Mouse (Mus musculus): ENCODE data around the gene Apoa1.

Apoa1 gene

GRCm38 (mm10) chr9:46228491-46228890 is at the start of gene Apoa1:
Apoa1 (plus strand) TSS chr9:46228580.
- no peak for DNase-seq (ENCODE audit: low spot score in 2 of 2)

DNA sequence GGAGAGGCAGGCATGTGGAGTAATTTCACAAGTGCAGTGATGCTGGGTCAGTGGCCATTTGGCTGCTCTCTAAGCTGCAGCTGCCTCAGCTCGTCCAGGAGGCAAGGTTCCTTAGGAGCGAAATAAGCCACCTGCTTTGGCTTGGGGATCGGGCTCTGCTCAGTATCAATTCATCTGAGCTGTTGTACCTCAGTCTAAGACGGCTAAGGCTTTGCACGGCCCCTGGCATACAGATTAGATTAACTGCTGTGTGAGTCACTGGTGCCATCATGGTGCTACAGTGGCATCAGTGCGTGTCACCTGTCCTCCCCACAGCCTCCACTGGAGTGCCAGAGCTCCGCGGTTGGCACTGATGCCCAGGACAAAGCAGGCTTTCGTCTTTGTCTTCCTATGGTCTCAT is 49.8 kb upstream of the Apoa1 start:
- no peak for DNase-seq (ENCODE audit: low spot score in 2 of 2)

DNA sequence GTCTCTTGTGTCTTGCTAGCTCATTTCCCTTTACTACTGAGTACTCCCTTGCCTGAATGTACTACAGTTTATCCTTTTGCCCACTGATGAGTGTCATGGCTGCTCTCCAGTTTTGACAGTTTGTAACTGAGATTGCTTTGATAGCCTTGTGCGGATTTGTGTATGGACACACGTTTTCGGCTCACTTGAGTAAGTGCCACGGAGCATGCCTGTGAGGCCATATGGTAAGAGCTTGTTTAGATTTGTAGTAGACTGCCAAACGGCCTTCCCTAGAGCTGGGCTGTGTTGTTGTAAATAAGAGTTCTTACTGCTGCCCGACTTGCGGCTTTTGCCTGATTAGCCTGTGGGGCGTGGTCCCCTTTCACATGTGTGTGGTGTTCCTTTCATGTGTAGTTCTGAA is 47.1 kb upstream of the Apoa1 start:
- no peak for DNase-seq (ENCODE audit: low spot score in 2 of 2)

DNA sequence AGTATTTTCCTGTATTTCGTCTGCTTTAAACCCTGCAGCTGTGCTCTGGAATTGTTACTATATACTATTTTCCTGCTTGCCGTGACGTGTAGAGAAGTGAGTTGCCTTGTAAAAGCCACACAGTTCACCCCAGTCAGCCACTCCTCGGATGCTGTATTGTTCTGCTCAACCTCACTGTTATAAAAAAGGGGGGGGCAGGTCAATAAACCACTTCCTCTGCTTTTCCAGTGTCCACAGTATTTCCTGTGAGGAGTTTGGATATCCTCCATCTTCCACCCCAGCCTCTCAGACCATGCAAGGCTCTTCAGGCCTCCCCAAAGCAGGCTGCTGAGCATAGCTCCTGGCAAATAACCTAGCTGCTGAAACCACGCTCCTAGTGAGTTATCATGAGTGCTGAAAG is 43.8 kb upstream of the Apoa1 start:
- DNase-seq (ENCODE audit: low spot score in 2 of 2), result no peak

DNA sequence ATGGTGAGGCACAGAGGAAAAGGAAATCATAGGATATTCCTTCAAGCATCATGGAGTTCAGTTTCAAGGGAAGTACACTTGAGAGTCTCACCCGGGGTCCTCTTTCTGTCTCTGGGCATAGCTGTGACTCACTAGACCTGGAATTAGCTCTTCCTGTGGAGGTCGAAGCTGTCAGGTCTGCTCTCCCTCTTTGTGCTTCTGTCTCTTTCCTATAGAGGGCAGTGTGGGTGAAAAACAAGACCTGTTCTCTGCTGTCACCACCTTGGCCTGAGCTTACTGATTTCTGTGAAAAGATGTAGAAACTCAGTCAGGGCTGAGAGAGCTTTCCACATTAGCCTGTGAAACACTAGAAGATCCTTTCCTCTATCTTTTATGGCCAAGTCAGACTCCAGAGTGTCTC is 43.2 kb upstream of the Apoa1 start:
- DNase-seq (ENCODE audit: low spot score in 2 of 2), result no peak

DNA sequence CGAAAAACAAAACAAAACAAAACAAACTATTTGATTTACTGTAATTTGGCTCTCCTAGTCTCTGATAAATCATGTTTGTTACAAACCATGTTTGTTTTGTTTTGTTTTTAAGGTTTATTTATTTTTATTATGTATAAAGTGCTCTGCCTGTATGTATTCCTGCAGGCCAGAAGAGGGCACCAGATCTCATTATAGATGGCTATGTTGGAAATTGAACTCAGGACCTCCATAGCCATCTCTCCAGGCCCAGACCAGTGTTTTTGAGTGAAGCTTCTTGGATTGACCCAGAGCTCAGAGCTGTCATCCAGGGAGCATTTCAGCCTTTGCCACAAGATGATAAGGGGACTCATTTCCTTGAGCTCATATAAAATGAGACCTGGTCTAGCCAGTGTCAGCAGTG is 42.0 kb upstream of the Apoa1 start:
- no peak for DNase-seq (ENCODE audit: low spot score in 2 of 2)

- no peak for DNase-seq (ENCODE audit: low spot score in 2 of 2)
Observed at GRCm38 (mm10) chr9:46188370-46188769, 40.0 kb upstream of the Apoa1 start.

DNA sequence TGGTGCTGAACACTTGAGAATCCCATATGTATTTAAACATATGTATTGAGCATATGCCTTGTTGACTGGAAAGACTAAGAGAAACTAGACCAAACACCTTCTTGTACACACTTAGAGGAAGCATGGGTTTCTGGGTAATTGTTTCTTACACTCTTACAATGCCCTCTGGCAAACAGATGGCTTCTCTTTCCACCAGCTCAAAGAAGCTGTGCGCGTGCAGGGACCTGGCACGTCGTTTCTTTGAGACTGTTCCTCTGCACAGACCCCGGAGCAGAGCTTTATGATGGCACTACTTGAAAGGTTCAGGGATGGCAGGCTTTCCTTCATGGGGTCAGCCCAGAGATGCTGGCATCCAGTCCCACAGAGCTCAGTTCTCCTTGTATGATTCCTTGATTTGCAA is 39.4 kb upstream of the Apoa1 start:
- no peak for DNase-seq (ENCODE audit: low spot score in 2 of 2)

- DNase-seq (ENCODE audit: low spot score in 2 of 2), result no peak
Observed at GRCm38 (mm10) chr9:46189381-46189780, 39.0 kb upstream of the Apoa1 start.

- DNase-seq (ENCODE audit: low spot score in 2 of 2), result no peak
Observed at GRCm38 (mm10) chr9:46191234-46191633, 37.1 kb upstream of the Apoa1 start.

GRCm38 (mm10) chr9:46191644-46192043 is 36.7 kb upstream of the Apoa1 start:
- no peak for DNase-seq (ENCODE audit: low spot score in 2 of 2)

GRCm38 (mm10) chr9:46192642-46193041 is 35.7 kb upstream of the Apoa1 start:
- no peak for DNase-seq (ENCODE audit: low spot score in 2 of 2)

- no peak for DNase-seq (ENCODE audit: low spot score in 2 of 2)
Observed at GRCm38 (mm10) chr9:46194809-46195208, 33.6 kb upstream of the Apoa1 start.

GRCm38 (mm10) chr9:46196699-46197169 is 31.6 kb upstream of the Apoa1 start:
- DNase-seq (ENCODE audit: low spot score in 2 of 2), result no peak

DNA sequence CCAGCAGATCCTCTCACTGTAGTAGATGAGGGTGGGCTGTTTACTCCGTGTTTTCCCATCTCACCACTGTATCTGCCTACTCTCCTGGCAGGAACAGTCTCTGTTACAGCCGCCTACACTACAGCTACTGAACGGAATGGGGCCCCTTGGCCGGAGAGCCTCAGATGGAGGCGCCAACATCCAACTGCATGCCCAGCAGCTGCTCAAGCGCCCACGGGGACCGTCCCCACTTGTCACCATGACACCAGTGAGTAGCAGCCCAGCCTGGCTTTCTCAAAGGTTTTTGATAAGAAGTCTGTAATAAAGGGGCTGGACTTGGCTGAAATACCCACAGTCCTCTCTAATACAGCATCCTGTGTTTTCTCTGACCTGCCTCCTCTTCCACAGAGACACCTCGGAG is 29.9 kb upstream of the Apoa1 start:
- DNase-seq (ENCODE audit: low spot score in 2 of 2), result no peak

- no peak for DNase-seq (ENCODE audit: low spot score in 2 of 2)
Observed at GRCm38 (mm10) chr9:46198936-46199335, 29.4 kb upstream of the Apoa1 start.

GRCm38 (mm10) chr9:46199609-46200008 is 28.8 kb upstream of the Apoa1 start:
- DNase-seq (ENCODE audit: low spot score in 2 of 2), result no peak

GRCm38 (mm10) chr9:46206834-46207500 is 21.4 kb upstream of the Apoa1 start:
- no peak for DNase-seq (ENCODE audit: low spot score in 2 of 2)

DNA sequence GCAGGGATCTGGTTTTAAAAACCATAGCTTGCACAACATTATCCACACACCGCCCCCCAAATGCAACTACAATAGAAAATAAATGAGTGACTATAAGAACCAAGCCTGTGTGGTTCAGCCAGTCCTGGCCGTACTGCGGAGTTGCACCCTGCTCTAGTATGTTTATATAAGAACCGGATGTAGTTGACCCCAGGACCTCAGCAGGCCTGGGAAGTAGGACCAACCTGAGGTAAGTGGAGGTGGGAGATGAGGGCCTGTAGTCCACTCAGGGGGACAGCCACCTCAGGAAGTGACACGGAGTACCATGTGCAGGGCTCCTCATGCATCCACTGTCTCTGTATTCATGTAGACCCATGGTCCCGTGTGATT is 20.9 kb upstream of the Apoa1 start:
- DNase-seq (ENCODE audit: low spot score in 2 of 2), result no peak

DNA sequence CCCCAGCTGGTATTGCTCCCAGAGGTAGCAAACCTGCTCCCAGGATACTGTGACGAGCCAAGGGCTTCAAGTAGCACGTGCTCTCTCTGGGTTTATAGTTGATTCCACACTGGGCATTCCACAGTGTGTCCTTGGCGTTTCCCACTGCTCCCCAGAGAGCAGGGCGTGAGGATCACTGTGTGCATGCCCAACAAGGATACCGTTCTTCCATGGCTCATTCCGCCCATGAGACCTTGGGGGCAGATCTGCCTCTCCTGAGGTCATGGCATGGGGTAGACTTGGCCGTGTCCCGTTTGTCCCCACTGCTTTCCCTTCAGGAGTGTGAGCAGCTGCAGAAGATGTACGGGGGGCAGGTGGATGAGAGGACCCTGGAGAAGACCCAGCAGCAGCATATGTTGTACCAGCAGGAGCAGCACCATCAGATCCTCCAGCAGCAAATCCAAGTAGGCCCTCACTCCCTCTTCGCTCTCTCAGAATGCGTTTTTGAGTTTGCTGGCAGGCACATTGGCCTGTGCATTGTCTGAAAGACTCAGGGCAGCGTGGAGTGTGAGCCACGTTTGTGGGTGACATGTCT is 19.9 kb upstream of the Apoa1 start:
- no peak for DNase-seq (ENCODE audit: low spot score in 2 of 2)

GRCm38 (mm10) chr9:46210473-46210872 is 17.9 kb upstream of the Apoa1 start:
- DNase-seq (ENCODE audit: low spot score in 2 of 2), result no peak

DNA sequence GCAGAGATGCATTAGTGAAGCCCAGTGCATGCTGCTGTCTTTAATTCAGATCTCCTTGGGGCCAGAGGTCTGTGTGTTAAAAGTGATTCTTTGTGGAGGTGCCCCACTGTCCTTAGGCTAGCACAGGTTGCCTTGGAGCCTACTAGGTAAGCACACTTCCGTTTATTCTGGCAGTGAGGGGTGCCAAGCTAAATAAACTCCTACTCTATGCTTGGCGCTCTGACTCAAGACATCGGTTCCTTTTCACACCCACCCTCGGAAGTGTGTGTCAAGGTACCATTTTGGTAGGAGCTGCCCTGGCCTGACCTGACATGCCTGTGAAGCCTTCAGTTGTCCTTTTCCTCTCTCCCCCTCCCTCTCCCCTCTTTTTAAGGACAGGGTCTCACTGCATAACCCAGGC is 14.1 kb upstream of the Apoa1 start:
- no peak for DNase-seq (ENCODE audit: low spot score in 2 of 2)

GRCm38 (mm10) chr9:46214946-46215337 is 13.4 kb upstream of the Apoa1 start:
- no peak for DNase-seq (ENCODE audit: low spot score in 2 of 2)
